Mouse (Mus musculus): ENCODE data around the gene Greb1.
A peak's percentile ranks its signal among the peaks of the same experiment; 100 is the strongest.

The Greb1 gene

DNA sequence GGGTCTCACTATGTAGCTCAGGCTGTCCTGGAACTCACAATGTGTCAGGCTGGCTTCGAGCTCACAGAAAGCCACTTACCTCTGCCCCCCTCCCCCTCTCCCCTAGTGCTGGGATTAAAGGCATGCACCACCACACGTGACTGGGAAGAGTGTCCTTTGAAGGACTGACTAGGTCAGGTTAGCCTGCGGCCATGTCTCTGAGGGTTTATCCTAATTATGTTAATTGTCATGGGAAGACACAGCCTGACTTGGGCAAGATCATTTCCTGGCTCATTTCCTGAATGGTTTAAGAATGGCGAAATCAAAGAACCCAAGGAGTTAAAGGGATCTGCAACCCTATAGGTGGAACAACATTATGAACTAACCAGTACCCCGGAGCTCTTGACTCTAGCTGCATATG, 105.9 kb downstream of the Greb1 start:
- DNase-seq (ENCODE audit: low spot score in 2 of 2), result no peak

DNA sequence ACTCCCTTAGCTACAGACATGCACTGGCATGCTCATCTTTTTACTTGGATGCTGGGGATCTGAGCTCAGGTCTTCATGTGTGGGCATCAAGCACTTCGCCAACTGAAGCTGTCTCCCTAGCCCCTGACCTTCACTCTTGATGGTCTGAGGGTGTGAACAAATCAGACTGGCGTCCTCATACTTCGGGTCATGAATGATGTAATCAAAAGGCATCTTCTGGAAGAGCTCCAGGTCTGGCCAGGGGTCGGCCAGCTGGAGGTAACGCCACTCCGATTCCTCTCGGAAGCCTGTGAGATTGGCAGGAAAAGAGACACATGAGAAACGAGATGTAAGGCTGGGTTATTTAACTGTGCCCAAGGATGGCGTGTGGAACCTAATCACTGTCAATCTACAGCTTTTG, 110.1 kb downstream of the Greb1 start:
- DNase-seq (ENCODE audit: low spot score in 2 of 2), result no peak

DNA sequence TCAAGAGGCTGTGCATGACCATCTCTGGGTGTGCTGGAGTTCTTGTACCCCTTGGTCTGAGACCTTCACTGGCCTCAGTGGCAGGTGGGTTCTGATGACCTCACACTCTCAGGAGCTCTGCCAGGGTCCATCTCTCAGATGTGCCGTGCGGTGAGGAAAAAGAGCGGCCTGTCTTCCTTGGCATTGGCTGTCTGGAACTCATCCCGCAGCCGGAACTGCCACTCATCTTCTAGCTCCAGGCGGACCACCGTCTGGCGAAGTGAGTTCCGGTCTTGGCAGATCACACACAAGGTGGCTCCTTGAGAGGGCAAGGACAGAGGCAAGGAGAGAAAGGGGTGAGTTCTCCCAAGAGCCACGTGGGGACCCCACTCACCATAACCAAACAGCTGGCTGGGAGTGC, 128.4 kb downstream of the Greb1 start:
- no peak for DNase-seq (ENCODE audit: low spot score in 2 of 2)

DNA sequence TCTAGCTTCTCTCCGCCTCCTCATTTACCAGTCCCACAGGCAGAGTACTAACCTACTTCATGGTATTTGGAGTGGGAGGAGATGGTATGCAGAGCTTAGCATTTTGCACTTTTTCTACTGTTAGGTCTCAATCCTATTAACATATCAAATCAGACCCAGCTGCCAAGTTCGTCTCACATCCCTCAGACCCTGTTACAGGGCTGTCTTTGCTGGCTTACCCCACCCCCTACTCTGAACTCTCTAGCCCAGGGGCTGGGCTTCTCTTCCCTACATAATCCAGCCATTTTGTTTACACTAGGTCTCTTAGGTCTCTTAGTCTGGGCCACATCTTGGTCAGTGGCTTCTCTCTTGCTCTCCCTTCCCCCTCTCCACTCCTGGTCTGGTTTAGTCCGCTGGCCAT, 131.5 kb downstream of the Greb1 start:
- no peak for DNase-seq (ENCODE audit: low spot score in 2 of 2)

DNA sequence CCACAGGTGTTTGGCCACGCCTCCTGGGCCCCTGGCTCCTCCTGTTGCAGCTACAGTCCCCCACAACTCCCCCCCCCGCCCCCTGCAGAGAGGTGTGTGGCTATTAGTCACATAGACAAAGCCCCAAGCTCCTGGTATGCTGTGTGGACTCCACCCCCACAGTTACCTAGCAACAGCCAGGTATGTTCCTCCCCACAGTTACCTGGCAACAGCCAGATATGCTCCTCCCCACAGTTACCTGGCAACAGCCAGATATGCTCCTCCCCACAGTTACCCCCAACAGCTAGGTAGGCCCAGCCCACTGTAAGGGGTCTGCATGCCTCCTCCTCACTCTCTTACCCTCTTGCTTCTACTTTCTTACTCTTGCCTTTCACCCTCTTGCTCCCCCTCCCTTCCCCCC, 135.7 kb downstream of the Greb1 start:
- no peak for DNase-seq (ENCODE audit: low spot score in 2 of 2)

DNA sequence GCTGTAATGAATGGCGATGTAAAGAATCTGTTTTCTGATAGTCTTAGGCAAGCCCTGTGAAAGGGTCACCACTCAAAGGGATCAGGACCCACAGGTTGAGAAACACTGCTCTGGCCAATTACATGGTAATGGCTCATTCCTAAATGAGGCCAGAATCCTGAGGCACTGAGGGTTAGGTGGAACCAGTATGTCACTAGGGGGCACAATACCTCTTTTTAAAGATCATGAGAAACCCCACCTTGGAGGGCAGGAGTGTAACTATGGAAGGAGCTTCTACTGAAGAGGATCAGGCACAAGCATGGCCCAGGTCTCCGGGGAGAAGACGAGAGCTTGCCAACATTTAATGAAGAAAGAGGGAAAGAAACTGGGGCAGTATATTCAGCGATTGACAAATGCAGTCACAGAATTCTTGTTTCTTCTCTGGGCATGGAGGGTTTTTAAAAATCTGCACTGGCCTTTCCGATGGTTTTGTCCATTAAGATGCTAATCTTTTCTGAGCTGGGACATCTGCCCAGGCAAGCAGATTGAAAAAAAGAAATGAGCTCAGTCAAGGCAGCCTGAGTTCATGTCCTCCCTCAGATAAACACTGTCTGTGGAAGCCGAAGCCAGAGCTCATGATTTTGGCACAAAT, 137.6 kb downstream of the Greb1 start:
- no peak for DNase-seq (ENCODE audit: low spot score in 2 of 2)

DNA sequence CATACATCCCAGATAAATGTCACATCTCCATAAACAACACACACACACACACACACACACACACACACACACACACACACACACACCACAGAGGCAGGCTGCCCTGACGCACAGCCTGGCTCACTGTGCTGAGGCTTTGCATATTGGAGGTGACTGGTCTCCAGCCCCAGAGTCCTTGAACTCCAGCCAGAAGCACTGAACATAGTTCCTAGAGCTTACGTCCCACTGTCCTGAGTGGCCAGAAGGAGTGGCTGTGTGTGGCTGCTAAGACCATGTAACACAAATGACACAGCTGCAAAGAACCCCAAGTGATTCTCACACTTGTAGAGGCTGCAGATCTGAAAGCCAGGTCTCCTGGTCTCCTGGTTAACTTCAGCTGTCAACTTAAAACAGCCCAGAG, 138.8 kb downstream of the Greb1 start:
- no peak for DNase-seq (ENCODE audit: low spot score in 2 of 2)

DNA sequence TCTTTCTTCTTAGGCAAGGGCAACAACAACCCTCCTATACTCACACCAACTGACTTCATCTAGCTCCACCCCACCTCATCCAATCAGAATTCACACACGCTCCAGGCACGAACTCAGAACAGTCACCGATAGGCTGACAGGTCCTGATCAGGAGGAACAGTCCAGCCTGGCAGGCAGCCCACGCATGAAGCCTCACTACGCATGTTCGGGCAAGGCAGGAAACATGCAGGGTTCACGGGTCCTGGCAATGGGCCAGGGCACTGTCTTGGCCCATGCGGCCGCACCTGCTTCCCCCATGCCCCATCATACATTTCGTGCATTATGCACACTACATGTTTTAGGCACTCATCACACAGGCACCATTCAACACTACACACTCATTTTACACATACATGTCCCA, 139.2 kb downstream of the Greb1 start:
- no peak for DNase-seq (ENCODE audit: low spot score in 2 of 2)

DNA sequence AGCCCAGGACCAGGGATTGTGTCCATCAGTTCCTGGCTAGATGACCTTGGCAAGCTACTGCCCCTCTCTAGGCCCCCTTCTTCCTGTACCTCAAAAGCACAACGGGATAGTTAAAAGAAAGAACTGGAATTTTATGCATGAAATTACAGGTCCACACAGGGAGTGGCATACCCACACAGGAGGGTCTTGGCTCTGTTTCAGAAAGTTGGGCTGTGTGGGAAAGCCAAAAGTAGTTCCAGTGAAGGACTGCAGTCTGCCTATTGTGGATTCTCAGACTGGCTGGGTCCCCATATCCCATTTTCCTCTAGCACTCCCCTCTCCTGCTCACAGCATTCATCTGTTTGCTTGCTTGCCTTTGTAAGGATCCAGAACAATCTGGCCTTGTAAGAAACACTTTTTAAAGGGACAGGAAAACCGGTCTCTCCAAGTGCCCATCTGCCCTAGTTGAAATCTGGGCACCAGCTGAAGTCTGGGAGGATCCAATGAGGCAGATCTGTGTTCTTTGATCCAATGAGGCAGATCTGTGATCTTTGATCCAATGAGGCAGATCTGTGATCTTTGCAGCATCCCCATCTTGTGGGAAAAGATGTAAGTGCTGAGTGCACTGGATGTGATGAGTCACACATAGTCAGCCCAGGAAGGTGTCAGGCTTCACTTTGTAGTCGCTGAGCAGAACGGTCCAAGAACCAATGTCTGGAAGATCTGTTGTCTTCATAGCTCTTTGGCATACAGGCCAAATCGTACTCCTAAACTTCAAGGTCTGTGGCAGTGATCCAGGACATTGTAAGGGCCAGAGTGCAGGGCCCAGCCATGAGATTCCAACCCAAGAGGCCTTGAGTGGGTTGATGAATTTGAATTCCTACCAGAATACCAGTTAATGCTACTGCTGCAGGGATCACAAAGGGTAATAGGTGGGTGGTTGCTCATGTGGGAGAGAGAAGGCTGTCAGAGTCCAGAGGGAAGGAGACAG, 143.5 kb downstream of the Greb1 start:
- no peak for DNase-seq (ENCODE audit: low spot score in 2 of 2)

DNA sequence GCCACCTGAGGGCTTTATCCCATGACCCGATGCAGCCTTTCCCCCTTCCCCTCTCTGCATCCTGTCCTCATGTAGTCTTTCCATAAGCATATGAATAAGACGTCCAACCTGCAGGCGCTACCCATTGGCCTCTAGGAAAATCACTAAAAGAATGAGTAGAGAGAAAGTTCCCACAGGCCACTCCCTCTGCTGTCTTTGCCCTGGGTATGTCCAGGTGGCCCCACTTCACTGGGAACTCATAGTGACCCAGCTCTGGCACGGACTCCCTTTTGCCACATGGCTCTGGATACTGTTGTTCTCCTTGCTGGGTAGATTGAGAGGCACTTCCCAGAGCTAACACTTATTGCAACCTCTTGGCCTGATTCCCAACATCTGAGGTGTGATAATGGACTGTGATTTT, 145.1 kb downstream of the Greb1 start:
- DNase-seq (ENCODE audit: low spot score in 2 of 2), result no peak

DNA sequence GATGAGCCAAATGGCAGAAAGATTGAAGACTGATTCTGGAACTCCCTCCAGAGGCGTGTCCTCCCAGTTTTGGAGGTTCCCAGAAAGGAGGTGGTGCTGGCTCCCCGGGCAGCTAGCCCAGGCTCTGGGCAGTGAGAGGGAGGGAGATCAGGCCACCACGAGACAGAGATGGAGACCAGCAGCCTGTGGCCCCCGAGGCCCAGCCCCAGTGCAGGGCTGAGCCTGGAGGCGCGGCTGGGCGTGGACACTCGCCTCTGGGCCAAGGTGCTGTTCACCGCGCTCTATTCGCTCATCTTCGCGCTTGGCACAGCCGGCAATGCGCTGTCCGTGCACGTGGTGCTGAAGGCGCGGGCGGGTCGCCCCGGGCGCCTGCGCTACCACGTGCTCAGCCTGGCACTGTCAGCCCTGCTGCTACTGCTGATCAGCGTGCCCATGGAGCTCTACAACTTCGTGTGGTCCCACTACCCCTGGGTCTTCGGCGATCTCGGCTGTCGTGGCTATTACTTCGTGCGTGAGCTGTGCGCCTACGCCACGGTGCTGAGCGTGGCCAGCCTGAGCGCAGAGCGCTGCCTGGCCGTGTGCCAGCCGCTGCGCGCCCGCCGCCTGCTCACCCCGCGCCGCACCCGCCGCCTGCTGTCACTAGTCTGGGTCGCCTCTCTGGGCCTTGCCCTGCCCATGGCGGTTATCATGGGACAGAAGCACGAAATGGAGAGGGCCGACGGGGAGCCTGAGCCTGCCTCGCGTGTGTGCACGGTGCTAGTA, 147.2 kb downstream of the Greb1 start, which contains the start of gene Ntsr2:
Ntsr2 (plus strand) TSS at position 51 of the 762 bp plus-strand sequence.
- peak in 1 of 2 experiments; percentile 56 for DNase-seq (ENCODE audit: low spot score in 2 of 2)

DNA sequence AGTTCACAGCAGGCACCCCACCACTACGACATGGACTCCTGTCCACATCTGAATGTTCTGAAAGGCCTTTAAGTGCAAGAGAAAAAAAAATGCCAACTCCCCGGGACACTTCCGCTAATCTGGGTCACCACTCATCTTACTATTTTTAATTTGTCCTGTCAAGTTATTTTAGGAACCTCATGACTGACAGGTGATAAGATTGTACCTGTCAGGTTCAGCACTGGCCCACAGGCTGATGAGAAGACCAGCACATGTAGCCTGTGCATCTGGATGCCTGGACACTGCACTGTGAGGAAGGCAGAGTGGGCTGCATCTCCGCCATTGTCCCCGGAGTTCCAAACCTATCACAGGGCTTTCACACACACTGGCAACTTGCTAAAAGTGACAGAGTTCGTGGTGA, 150.9 kb downstream of the Greb1 start:
- no peak for DNase-seq (ENCODE audit: low spot score in 2 of 2)

DNA sequence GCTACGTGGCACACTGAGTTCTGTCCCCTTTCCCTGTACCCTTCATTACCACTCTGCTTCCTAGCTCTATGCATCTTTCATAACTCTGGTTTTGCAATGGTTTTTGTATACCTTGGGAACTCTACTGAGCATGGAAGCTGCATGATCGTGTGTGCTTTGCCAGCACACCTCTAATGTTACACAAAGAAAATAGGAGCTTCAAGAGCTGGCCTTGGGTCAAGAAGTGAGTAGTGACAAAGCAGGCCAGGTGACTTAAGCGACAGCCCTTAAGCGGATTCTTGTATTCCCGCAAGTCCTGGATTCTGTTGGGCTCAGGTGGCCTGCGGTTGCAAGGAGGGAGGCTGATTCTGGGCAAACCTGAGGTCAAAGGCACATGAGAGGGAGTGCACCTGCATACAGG, 152.4 kb downstream of the Greb1 start:
- DNase-seq (ENCODE audit: low spot score in 2 of 2), result no peak

DNA sequence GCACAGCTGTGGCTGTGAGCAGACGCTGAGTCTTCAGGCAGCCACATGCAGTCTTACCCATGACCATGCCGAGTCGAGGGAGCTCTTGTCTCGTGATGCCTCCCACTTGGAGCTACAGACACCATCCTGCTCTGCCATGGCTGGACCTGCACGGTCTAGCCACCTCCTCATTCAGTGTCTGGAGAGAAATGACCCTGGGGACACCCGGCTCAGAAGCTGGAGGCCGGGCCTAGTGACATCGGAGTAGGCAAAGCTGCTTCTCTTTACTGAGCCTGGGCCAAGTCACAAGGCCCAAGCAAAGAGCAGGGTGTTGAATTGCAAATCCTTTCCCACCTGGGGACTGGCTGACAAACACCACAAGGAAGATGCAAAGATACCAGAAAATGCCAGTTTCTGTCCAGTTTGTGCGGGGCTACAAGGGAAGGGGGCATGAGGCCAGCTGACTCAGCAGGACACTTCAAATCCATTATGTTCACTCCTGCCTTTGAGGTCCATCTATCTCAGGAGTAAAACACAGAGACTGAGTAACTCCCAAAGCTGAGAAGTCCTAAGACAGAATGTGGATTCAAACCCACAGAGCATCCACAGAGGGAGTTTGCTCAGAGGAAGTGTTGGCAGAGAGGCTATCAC, 153.8 kb downstream of the Greb1 start:
- no peak for DNase-seq (ENCODE audit: low spot score in 2 of 2)

DNA sequence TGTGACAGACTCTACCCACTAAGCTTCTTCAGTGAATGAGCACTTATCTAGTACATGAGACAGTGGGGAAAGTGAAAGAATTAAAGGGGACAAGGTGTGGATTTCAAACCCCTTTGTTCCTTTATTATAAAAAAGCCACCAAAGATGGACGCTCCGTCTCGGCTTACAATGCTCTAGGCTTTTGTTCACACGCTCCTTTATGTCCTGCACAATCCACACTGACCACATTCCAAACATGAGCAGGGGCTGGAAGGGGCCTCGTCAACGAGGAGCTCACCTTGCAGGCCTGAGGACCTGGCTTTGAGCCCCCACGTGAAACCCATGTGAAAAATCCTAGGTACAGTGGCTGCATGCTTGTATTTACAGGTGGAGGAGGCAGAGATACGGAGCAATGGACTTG, 156.0 kb downstream of the Greb1 start:
- DNase-seq (ENCODE audit: low spot score in 2 of 2), result no peak

DNA sequence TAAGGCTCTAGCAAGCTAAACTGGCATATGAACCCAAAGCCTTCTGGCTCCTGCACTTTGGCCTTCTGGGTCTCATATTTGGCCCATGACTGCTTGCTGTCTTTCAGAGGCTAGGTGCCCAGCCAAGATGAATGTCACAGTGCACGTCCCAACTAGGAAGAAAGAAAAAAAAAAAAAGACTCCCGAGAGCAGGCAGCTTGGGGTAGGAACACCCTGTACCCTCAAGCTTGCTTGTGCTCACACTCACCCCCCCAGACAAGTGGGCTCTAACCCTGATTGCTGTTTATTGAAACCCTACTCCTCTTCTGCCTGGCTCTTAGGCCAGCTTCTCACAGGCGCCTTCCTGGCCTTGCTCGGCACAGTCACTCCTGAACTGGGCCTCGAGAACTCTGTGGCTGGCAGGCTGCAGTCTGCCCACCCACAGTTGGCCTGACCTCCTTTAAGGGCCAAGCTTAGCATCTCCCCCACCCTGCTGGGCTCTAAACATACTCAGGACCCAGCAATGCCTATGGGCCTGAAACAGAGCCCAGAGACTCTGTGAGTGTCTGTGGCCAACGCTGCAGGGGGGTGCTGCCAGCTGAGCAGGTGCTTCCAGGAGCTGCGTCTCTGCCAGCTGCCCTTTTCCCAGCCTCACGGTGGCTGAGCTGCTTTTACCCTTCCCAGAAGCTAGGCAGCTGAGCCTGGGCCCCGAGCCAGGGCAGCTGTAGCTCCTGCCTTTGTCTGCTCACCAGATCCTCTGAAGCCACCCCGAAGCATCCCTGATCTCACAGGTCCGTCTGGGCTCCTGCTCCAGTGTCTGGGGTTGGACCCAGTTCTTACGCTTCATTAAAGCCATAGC, 157.0 kb downstream of the Greb1 start:
- no peak for DNase-seq (ENCODE audit: low spot score in 2 of 2)

DNA sequence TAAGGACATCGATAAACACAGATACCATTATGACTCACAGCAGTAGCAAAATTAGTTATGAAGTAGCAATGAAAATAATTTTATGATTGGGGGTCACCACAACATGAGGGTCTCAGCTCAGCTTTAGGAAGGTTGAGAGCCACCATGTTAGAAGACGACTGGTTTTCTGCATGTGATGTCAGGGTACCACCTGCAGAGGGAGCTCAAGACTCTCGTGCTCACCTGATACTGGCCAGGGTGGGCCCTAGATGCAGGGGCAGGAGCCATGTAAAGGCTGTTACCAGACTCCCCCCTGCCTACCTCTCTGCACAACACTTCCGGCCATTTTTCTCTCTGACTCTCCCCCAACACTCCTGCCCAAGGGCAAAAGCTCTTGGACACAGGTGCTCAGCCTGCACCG, 158.7 kb downstream of the Greb1 start:
- peak in 1 of 2 experiments; percentile 14 for DNase-seq (ENCODE audit: low spot score in 2 of 2)

DNA sequence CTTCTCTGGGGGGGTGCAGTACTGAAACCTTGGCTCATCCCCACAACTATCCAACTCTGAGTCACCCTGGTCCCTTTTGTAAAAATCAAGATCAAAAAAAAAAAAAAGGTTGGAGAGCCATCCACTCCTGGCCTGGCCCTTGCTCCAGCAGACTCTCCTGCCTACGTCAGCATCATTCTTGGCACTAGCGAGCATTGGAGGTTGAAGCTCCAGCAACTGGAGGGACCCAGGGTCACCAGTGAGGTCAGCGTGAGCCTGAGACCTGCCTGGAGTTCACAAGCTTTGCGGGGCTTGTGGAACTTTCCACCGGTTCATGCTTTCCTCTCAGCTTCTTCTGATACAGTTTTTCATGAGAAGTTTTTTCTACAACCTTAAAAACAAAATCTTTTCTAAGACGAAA, 160.6 kb downstream of the Greb1 start:
- no peak for DNase-seq (ENCODE audit: low spot score in 2 of 2)

DNA sequence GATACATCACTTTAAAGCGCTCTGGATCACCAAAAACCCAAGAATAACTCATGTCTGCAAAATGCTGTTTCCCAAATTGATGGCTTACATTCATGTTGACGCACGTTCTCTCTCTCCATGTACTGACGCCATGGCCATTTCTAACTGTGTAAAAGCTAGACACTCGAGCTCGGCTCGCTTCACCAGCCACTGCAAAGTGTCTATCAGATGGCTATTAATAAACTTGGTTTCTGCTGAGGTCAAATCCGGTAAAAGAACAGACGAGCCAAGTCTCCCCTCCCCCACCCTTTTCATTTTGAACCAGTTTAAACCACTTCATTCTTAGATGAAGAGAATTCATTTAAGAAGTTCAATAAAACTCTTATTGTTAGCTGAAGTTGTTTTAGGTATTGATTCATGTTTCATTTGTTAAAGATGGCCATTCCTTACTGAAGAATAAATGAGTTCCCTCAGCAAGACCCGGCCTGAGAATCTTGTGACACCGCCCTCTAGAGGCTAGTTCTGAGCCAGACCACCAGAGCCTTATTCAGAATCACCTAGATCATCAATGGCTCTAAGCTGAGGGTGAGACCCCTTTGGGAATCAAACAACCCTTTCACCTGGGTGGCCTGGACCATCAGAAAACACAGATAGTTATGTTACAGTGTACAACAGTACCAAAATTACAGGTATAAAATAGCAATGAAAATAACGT, 161.5 kb downstream of the Greb1 start:
- peak in 1 of 2 experiments; percentile 21 for DNase-seq (ENCODE audit: low spot score in 2 of 2)

DNA sequence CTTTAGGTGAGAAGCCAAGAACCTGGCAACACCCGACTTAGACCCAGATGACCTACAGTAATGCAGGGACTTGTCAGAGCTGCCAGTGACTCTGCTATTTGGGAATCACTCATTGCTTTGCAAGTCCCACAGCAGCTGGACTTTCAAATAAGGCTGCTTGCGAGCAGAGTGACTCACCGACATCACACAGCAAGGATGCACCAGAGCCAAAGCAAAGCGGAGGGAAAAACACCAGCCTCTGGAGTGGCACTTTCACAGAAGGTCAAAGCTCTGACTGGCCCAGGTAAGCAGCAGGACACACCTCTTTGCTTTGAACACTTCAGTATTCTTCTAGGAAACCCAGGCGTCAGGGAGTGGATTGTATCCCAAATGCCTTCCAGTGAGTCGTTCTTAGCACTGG, 164.9 kb downstream of the Greb1 start:
- no peak for DNase-seq (ENCODE audit: low spot score in 2 of 2)
